Mouse (Mus musculus) adrenal gland, postnatal 25 days (tissue): ENCODE measurements around the gene Psmb4. TPM values are rescaled to one million over a fixed set of nuclear protein-coding genes. Genes with fewer than 3 reads are reported as not detected.
"Not testable (repeated sequence)": the region's sequence is repeated elsewhere in the genome, so short reads cannot be mapped to it uniquely, and the experiment has no call there.

Source experiments
- DNase-seq: peaks from one replicate; pipeline ENCODE4 v3.0.0; 2021; ENCODE audit warnings: mixed read lengths
- long read RNA-seq: library from polyadenylated mRNA; stranded (forward); transcript quantifications from one replicate; pipeline ENCODE4 v2.0.0, GENCODE M21; 2021
- total RNA-seq: library from RNA; stranded (reverse); gene quantifications from 2 replicates; pipeline ENCODE4 v1.2.3, GENCODE M21; 2021

Gene Psmb4
- total RNA-seq: 312 and 325 TPM in 2 replicates
- long read RNA-seq, transcript Psmb4-201 (7 exons, 1,183 nt): major isoform, 74 of 79 reads
- long read RNA-seq, partial matches to known transcripts: 5 of 79 reads
- long read RNA-seq, other reads (novel, unspliced or antisense): 0 of 79 reads

DNA sequence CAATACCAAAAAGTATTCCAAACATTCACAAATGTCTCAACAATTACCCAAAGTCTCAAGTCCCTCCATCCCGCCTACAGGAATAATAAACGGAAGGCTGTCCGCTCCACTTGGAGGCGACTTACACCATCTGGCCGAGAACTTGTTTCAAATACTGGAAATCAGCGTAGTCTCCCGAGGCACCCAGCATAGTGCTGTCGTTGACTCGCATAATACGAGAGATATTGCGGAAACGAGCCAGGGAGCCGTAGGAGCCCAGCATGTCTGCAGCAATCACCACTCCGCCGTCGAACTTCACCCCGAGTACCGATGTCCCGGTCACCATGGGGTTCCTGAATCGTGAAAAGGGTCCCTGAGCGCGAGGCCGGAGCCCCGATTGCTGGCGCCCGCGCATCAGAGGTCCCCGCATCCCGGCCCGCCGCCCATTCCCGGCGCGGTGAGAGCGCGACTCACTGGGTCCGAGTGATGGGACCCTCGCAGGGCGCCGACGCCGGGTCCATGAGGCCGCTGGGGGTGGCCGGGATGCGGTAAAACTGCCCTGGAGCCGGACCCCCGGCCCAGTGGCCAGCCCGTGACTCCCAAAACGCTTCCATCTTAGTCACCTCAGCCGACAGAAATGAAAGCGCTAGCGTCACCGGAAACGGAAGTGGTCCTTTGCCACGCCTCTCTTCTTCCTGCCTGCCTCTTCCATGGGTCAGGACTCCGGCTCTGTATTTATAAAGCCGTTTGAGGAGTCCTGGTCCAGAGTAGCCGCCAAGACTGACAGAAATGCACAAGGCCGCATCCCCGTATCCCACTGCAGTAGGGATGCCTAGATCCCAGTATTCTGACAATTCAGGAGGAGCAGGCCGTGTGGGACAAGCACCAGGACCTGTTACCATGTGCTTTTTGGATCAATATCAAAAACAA is at the start of gene Psmb4:
Gene Psmb4, minus strand, starts transcription at position 646 of the 909 bp plus-strand sequence.
- DNase-seq: peak; percentile 81

- not testable (repeated sequence) for DNase-seq
These were observed 49.4 kb upstream of the Psmb4 start for GRCm38 (mm10) chr3:94936147-94936546.

DNA sequence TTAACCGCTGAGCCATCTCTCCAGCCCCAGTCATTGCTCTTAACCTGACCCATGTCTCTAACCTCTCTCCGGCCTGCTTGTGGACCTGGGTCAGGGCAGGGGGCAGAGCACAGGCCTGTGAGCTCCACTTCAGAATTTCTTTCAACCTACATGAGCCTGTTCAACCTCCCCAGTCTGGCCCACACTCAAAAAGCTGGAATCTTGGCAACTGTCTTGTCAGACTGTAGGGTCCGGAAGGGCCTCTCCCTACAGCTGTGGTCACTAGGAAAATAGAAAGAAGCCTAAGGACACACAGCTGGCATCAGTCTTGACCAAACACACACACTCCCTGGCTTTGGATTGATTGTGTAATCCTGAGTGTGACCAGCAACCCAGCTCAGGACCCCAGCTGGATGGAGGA is 48.6 kb upstream of the Psmb4 start:
- not testable (repeated sequence) for DNase-seq

GRCm38 (mm10) chr3:94934564-94934963 is 47.8 kb upstream of the Psmb4 start:
- not testable (repeated sequence) for DNase-seq

- not testable (repeated sequence) for DNase-seq
These were observed 46.8 kb upstream of the Psmb4 start for GRCm38 (mm10) chr3:94933604-94934003.

DNA sequence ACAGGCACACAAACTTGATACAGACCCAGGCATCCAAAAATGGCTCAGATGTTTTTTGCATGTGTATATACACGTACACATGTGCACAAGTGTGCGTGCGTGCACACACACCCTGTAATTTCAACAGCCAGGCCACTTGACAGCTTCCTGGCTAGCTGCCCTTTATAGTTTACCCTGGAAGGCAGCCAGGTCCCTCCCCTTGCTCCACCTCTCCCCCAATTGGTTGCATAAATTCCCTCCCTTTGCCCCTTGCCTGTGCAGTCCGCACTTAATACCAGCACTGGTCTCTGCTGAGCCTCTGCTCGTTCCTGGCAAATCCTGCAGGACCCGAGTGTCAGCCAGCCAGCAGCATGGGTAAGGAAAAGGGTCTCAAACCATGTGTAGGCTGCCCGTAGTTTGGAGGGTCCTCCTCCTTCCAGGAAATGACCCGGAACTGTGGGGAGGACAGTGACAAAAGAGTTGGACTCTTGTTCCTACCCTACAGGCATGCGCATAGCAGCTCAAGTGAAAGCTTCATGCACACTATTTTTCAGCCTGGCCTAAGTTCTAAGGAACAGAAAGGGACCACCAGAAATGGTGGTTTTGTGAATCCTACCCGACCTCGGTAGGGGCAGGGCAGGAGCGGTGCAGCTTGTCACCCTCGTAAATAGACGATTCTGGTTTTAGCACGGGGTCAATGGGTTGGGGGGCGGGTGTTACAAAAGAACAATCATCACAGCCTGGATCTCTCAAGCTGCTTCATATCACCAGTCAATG is 46.2 kb upstream of the Psmb4 start, which contains the start of gene Selenbp1:
Gene Selenbp1, plus strand, starts transcription at position 248 of the 756 bp plus-strand sequence.
- DNase-seq: peak; percentile 85

GRCm38 (mm10) chr3:94932279-94932678 is 45.5 kb upstream of the Psmb4 start:
- DNase-seq: not testable (repeated sequence)

DNA sequence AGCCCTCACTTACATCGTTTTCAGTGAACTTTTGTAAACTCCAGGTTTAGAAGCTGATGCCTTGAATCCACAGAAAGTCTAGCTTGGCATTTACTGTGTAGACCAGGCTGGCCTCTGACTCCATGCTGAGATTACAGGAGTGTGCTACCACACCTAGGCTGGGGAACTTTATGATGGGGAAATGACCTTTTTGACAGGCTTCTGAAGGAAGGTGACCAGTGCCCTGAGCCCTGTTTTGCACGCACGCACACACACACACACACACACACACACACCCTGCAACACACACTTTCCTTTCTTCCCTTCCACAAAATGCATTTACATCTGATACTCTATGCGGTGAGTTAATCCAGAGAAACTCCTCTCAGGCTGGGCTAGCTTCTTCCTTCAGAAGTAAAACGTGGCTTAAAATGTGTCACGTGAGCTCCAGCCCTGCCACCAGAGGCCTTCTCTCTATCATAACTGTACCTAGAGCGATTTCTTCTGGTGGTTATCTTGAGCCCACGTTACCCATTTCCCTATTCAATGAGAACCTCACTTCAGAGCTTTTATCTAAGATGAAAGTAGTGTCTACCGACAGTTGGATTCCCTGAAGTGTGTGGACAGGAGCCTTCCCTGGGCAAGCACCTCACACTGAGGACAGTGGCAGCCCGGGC is 44.8 kb upstream of the Psmb4 start:
- DNase-seq: not testable (repeated sequence)

DNA sequence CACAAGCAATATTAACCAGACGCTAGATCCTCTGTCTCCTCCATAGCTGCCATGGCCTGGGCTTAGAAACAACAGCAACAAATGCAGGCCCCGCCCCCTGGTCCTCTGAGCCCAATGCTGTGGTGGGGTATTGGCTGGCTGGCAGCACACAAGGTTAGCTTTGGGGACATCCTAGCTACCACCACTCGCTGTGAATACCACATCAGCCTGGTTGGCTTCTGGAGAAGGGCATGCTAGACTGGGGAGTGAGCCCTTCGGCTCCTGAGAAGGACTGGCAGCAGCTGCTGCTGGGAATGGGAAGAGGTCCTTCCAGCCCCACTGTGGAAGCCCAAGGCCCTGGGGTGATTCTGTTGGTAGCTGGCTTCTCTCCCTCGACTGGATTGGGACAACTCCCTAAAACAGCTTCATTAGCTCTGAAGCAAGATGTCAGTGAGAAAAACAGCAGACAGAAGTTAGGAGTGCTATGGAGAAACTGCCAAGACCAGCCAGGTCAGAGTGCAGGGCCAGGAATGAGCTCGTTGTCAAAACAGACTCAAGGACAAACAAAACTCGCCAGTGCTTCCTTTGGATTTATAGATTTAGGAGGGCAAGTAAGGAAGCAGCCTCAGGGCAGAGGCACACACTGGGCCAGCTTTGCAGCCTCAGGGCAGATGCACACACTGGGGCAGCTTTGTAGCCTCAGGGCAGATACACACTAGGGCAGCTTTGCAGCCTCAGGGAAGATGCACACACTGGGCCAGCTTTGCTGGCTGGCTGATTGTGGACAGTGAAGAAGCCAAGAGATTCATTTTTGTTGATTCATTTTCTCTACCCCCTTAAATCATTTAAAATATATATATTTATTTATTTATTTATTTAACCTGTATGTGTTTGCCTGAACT is 43.9 kb upstream of the Psmb4 start:
- not testable (repeated sequence) for DNase-seq

DNA sequence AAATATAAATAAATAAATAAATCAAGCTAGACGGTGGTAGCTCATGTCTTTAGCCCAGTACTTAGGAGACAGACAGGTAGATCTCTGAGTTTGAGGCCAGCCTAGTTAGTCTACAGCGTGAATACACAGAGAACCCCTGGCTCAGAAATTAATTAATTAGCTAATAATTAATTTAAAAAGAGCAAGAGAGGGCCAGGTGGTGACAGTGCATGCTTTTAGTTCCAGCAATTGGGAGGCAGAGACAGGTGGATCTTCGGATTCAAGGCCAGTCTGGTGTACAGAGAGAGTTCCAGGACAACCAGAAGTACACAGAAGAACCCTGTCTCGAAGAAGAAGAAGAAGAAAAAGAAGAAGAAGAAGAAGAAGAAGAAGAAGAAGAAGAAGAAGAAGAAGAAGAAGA is 42.2 kb upstream of the Psmb4 start:
- DNase-seq: not testable (repeated sequence)

GRCm38 (mm10) chr3:94926301-94926736 is 39.6 kb upstream of the Psmb4 start:
- not testable (repeated sequence) for DNase-seq

DNA sequence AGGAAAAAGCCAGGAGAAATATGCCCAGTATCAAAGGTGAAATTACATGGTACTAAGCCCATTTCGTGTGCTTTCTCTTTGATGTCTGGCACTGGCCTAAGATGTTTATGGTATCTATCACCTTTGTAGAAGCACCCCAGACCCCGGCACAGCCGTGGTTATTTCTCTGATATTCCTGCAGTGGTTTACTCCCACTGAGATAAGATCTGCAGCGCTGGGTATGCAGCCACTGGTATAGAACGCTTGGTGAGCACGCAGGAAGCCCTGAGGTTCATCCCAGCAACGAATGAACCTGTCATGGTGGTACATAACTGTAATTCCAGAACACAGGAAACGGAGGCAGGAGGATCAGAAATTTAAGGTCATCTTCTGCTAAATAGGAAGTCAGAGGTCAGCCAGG is 37.9 kb upstream of the Psmb4 start:
- no peak for DNase-seq

GRCm38 (mm10) chr3:94922333-94922732 is 35.6 kb upstream of the Psmb4 start:
- no peak for DNase-seq

GRCm38 (mm10) chr3:94921104-94921503 is 34.3 kb upstream of the Psmb4 start:
- no peak for DNase-seq

GRCm38 (mm10) chr3:94918845-94919244 is 32.1 kb upstream of the Psmb4 start:
- DNase-seq: no peak

DNA sequence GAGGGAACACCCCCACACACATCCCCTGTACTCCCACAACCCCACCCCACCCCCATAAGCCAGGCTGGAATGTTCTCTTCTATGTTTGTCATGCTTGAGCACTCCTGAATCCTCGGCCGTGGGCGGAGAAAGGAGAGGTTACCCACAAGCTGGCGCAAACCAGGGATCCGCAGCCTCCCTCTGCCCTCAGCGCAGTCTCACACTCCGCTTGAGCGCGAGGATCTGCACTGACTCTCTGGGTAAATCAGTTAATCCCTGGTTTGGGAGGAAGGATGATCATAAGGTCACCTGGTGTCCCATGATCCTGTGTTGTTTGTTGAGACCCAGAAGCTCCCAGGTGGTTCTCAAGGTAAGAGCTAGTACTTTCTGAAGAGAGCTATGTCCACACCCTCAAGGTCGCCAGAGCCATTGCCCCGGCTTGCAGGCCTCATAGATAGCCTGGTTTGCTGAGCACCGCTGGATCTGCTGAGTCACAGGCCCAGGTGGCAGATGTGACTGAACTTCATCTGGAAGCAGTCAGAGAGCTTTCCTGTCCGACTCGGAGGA is 31.1 kb upstream of the Psmb4 start:
- DNase-seq: no peak

- no peak for DNase-seq
These were observed 29.4 kb upstream of the Psmb4 start for GRCm38 (mm10) chr3:94915903-94916741.

- DNase-seq: no peak
These were observed 27.0 kb upstream of the Psmb4 start for GRCm38 (mm10) chr3:94913801-94914200.

- DNase-seq: no peak
These were observed 24.4 kb upstream of the Psmb4 start for GRCm38 (mm10) chr3:94911050-94911693.
